Mouse (Mus musculus): Measurements from ENCODE around the gene Wdr34. TPM values are rescaled to one million over a fixed set of nuclear protein-coding genes. Genes with fewer than 3 reads are reported as not detected.

Gene Wdr34
- polyA plus RNA-seq, 1 experiment from 2014 or later: 28.5 TPM

GRCm38 (mm10) chr2:30032244-30032846 is 16.3 kb downstream of the Wdr34 start:
- no peak overlapping the region for H3K9ac ChIP-seq
- peak; percentile 49 for TF ChIP-seq CTCF (IDR thresholded peaks at IDR 0.05; ENCODE audit: low read depth)
- DNase-seq (no peak), ATAC-seq (ENCODE audit: insufficient read depth) (no peak)
- no peaks in the 10 kb centered on the region for H3K4me1 ChIP-seq (ENCODE audit: insufficient read depth)
- H3K4me2 ChIP-seq: no peak overlapping the region
- peaks cover 62% of the 10 kb centered on the region for H3K36me3 ChIP-seq (ENCODE audit: insufficient read depth)
- H3K27me3 ChIP-seq (ENCODE audit: insufficient read depth, low read length): no peaks in the 10 kb centered on the region
- H3K4me3 ChIP-seq (ENCODE audit: low read depth, low read length): no peak overlapping the region
- no peaks in the 10 kb centered on the region for H3K9me3 ChIP-seq (ENCODE audit: low read depth, low read length)
- H3K27ac ChIP-seq (ENCODE audit: low read depth): no peak overlapping the region
- 65% methylated on average over 11 of the region's 11 CpGs for WGBS

DNA sequence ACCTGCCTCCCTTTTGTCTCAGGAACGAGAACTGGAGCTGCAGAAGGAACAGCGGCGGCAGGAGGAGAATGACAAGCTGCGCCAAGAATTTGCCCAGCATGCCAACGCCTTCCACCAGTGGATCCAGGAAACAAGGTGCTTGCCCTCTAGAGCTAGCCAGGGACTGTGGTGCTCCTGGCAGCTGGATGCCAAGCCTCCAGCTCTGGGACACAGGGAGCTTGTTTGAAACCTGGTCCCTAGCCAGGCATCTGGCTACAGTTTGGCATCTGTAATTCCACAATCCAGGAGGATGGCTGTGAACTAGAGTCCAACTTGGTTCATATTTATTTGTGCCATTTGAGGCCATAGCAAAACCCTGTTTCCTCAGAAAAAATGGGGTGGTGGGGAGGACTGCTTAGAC is 21.7 kb downstream of the Wdr34 start:
- no peak overlapping the region for H3K4me2 ChIP-seq
- H3K9me3 ChIP-seq (ENCODE audit: low read depth, low read length): no peaks in the 10 kb centered on the region
- no peaks in the 10 kb centered on the region for H3K27me3 ChIP-seq (ENCODE audit: insufficient read depth, low read length)
- peaks cover 100% of the 10 kb centered on the region for H3K36me3 ChIP-seq (ENCODE audit: insufficient read depth)
- H3K27ac ChIP-seq (ENCODE audit: low read depth): no peak overlapping the region
- no peak for ATAC-seq (ENCODE audit: insufficient read depth)
- DNase-seq: no peak
- H3K4me1 ChIP-seq (ENCODE audit: insufficient read depth): no peaks in the 10 kb centered on the region
- no peak overlapping the region for H3K4me3 ChIP-seq (ENCODE audit: low read depth, low read length)
- WGBS: 91% methylated on average over 5 of the region's 5 CpGs
- no peak for TF ChIP-seq CTCF (IDR thresholded peaks at IDR 0.05; ENCODE audit: low read depth)
- no peak overlapping the region for H3K9ac ChIP-seq

DNA sequence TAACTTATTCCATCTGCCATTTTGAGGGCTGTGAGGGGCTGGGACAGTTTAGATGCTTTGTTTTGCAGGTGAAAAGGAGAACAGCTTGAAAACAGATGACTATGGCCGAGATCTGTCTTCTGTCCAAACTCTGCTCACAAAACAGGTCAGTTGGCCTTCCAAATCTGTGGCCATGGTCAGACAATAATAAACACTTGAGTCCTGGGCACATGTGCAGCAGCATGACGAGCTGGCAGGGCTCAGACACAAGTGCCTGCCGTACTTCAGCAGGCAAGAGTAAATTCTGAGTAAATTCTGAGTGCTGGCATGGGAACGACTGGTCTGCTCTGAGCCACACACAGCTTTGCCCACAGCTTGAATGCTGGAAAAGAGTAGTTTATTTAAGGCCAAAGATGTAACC is 23.2 kb downstream of the Wdr34 start:
- Histone ChIP-seq H3K4me3 (ENCODE audit: low read depth, low read length) (no peak overlapping the region), H3K36me3 (ENCODE audit: insufficient read depth) (peaks cover 99% of the 10 kb centered on the region), H3K9me3 (ENCODE audit: low read depth, low read length) (no peaks in the 10 kb centered on the region), H3K27ac (ENCODE audit: low read depth) (no peak overlapping the region), H3K27me3 (ENCODE audit: insufficient read depth, low read length) (no peaks in the 10 kb centered on the region), H3K4me1 (ENCODE audit: insufficient read depth) (no peaks in the 10 kb centered on the region), H3K9ac (no peak overlapping the region), H3K4me2 (no peak overlapping the region)
- WGBS: 71% methylated on average over 4 of the region's 4 CpGs
- ATAC-seq (ENCODE audit: insufficient read depth) (no peak), DNase-seq (no peak)
- no peak for TF ChIP-seq CTCF (IDR thresholded peaks at IDR 0.05; ENCODE audit: low read depth)

GRCm38 (mm10) chr2:30014326-30014966 is 34.2 kb downstream of the Wdr34 start:
- Histone ChIP-seq H3K4me3 (ENCODE audit: low read depth, low read length) (no peak overlapping the region), H3K27ac (ENCODE audit: low read depth) (no peak overlapping the region), H3K9me3 (ENCODE audit: low read depth, low read length) (no peaks in the 10 kb centered on the region), H3K36me3 (ENCODE audit: insufficient read depth) (peaks cover 97% of the 10 kb centered on the region), H3K9ac (no peak overlapping the region), H3K27me3 (ENCODE audit: insufficient read depth, low read length) (no peaks in the 10 kb centered on the region), H3K4me1 (ENCODE audit: insufficient read depth) (no peaks in the 10 kb centered on the region), H3K4me2 (no peak overlapping the region)
- ATAC-seq (ENCODE audit: insufficient read depth) (no peak), DNase-seq (peak; percentile 15)
- no peak for TF ChIP-seq CTCF (IDR thresholded peaks at IDR 0.05; ENCODE audit: low read depth)
- WGBS: 77% methylated on average over 11 of the region's 11 CpGs

DNA sequence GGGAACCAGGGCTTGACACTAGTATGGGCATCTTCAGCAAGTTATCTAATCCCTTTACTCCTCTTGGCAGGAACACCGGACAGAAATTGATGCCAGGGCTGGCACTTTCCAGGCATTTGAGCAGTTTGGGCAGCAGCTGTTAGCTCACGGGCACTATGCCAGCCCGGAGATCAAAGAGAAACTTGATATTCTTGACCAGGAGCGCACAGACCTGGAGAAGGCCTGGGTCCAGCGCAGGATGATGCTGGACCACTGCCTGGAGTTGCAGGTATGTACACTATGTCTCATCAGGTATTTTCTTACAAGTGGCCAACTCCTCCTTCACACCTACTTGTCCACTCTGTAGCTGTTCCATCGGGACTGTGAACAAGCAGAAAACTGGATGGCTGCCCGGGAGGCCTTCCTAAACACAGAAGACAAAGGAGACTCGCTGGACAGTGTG is 37.8 kb downstream of the Wdr34 start:
- ATAC-seq (ENCODE audit: insufficient read depth) (no peak), DNase-seq (peak; percentile 24)
- Histone ChIP-seq H3K4me2 (no peak overlapping the region), H3K4me3 (ENCODE audit: low read depth, low read length) (no peak overlapping the region), H3K36me3 (ENCODE audit: insufficient read depth) (peaks cover 97% of the 10 kb centered on the region), H3K27ac (ENCODE audit: low read depth) (no peak overlapping the region), H3K9me3 (ENCODE audit: low read depth, low read length) (no peaks in the 10 kb centered on the region), H3K27me3 (ENCODE audit: insufficient read depth, low read length) (no peaks in the 10 kb centered on the region), H3K4me1 (ENCODE audit: insufficient read depth) (no peaks in the 10 kb centered on the region), H3K9ac (no peak overlapping the region)
- no peak for TF ChIP-seq CTCF (IDR thresholded peaks at IDR 0.05; ENCODE audit: low read depth)
- 84% methylated on average over 8 of the region's 8 CpGs for WGBS

- Histone ChIP-seq H3K27me3 (ENCODE audit: insufficient read depth, low read length) (no peaks in the 10 kb centered on the region), H3K4me2 (no peak overlapping the region), H3K4me1 (ENCODE audit: insufficient read depth) (no peaks in the 10 kb centered on the region), H3K27ac (ENCODE audit: low read depth) (no peak overlapping the region), H3K4me3 (ENCODE audit: low read depth, low read length) (no peak overlapping the region), H3K9me3 (ENCODE audit: low read depth, low read length) (no peaks in the 10 kb centered on the region), H3K9ac (no peak overlapping the region), H3K36me3 (ENCODE audit: insufficient read depth) (peaks cover 99% of the 10 kb centered on the region)
- DNase-seq: peak; percentile 25
- no peak for TF ChIP-seq CTCF (IDR thresholded peaks at IDR 0.05; ENCODE audit: low read depth)
- no peak for ATAC-seq (ENCODE audit: insufficient read depth)
- WGBS: 37% methylated on average over 1 of the region's 1 CpGs
These were observed 39.6 kb downstream of the Wdr34 start for GRCm38 (mm10) chr2:30009101-30009500.

- no peak for ATAC-seq (ENCODE audit: insufficient read depth)
- Histone ChIP-seq H3K27me3 (ENCODE audit: insufficient read depth, low read length) (no peaks in the 10 kb centered on the region), H3K4me1 (ENCODE audit: insufficient read depth) (no peaks in the 10 kb centered on the region), H3K4me2 (no peak overlapping the region), H3K9ac (no peak overlapping the region), H3K4me3 (ENCODE audit: low read depth, low read length) (no peak overlapping the region), H3K27ac (ENCODE audit: low read depth) (no peak overlapping the region), H3K36me3 (ENCODE audit: insufficient read depth) (peaks cover 97% of the 10 kb centered on the region), H3K9me3 (ENCODE audit: low read depth, low read length) (no peaks in the 10 kb centered on the region)
- WGBS: 41% methylated on average over 2 of the region's 2 CpGs
- no peak for TF ChIP-seq CTCF (IDR thresholded peaks at IDR 0.05; ENCODE audit: low read depth)
- no peak for DNase-seq
These were observed 56.7 kb downstream of the Wdr34 start for GRCm38 (mm10) chr2:29991962-29992361.

Small RNA genes within 50 kb of the gene (microRNA-seq; reads per million reads assigned to microRNA genes)
- not detected for gene Mir6997 (ENCODE audit: borderline number of aligned reads)

Other genes starting within 250 kb of the Wdr34 start
- 11.7 and 12.0 TPM in 2 replicates for gene Slc27a4, start 246.2 kb downstream of the Wdr34 start, polyA plus RNA-seq (2014; fragmentation: Nextera tagmentation; extraction: Ambion mirVana)
- gene Urm1, start 228.8 kb downstream of the Wdr34 start, polyA plus RNA-seq (2014; fragmentation: Nextera tagmentation; extraction: Ambion mirVana): 20.5 and 27.0 TPM in 2 replicates
- gene Cercam, start 179.7 kb downstream of the Wdr34 start, polyA plus RNA-seq (2014; fragmentation: Nextera tagmentation; extraction: Ambion mirVana): 11.0 and 12.0 TPM in 2 replicates
- gene Odf2, start 159.7 kb downstream of the Wdr34 start, polyA plus RNA-seq (2014; fragmentation: Nextera tagmentation; extraction: Ambion mirVana): 64.2 and 73.1 TPM in 2 replicates
- 59.0 and 64.0 TPM in 2 replicates for gene Gle1, start 113.5 kb downstream of the Wdr34 start, polyA plus RNA-seq (2014; fragmentation: Nextera tagmentation; extraction: Ambion mirVana)
- gene Sptan1, start 83.3 kb downstream of the Wdr34 start, polyA plus RNA-seq (2014; fragmentation: Nextera tagmentation; extraction: Ambion mirVana): 149 and 154 TPM in 2 replicates
- 564 and 591 TPM in 2 replicates for gene Set, start 8.5 kb upstream of the Wdr34 start, polyA plus RNA-seq (2014; fragmentation: Nextera tagmentation; extraction: Ambion mirVana)
- gene Pkn3, start 28.8 kb upstream of the Wdr34 start, polyA plus RNA-seq (2014; fragmentation: Nextera tagmentation; extraction: Ambion mirVana): 9.5 and 11.7 TPM in 2 replicates
- gene Zdhhc12, start 44.8 kb upstream of the Wdr34 start, polyA plus RNA-seq (2014; fragmentation: Nextera tagmentation; extraction: Ambion mirVana): 28.5 and 31.5 TPM in 2 replicates
- 8.8 and 8.9 TPM in 2 replicates for gene Zer1, start 75.7 kb upstream of the Wdr34 start, polyA plus RNA-seq (2014; fragmentation: Nextera tagmentation; extraction: Ambion mirVana)
- 10.9 and 12.3 TPM in 2 replicates for gene Tbc1d13, start 84.9 kb upstream of the Wdr34 start, polyA plus RNA-seq (2014; fragmentation: Nextera tagmentation; extraction: Ambion mirVana)
- 18.4 and 19.7 TPM in 2 replicates for gene Endog, start 122.6 kb upstream of the Wdr34 start, polyA plus RNA-seq (2014; fragmentation: Nextera tagmentation; extraction: Ambion mirVana)
- 67.1 and 72.6 TPM in 2 replicates for gene Spout1, start 129.6 kb upstream of the Wdr34 start, polyA plus RNA-seq (2014; fragmentation: Nextera tagmentation; extraction: Ambion mirVana)
- 7.6 and 8.7 TPM in 2 replicates for gene Kyat1, start 157.0 kb upstream of the Wdr34 start, polyA plus RNA-seq (2014; fragmentation: Nextera tagmentation; extraction: Ambion mirVana)
- 43.9 and 44.4 TPM in 2 replicates for gene Lrrc8a, start 188.8 kb upstream of the Wdr34 start, polyA plus RNA-seq (2014; fragmentation: Nextera tagmentation; extraction: Ambion mirVana)
- gene Gm28035, start 191.7 kb upstream of the Wdr34 start, polyA plus RNA-seq (2014; fragmentation: Nextera tagmentation; extraction: Ambion mirVana): 0.20 and 0.23 TPM in 2 replicates
- gene Phyhd1, start 217.3 kb upstream of the Wdr34 start, polyA plus RNA-seq (2014; fragmentation: Nextera tagmentation; extraction: Ambion mirVana): 7.1 and 7.3 TPM in 2 replicates
- not detected in 2 replicates for gene Gm28038, start 232.2 kb upstream of the Wdr34 start, polyA plus RNA-seq (2014; fragmentation: Nextera tagmentation; extraction: Ambion mirVana)
- 30.6 and 31.7 TPM in 2 replicates for gene Dolk, start 237.5 kb upstream of the Wdr34 start, polyA plus RNA-seq (2014; fragmentation: Nextera tagmentation; extraction: Ambion mirVana)
- 49.4 and 56.0 TPM in 2 replicates for gene Nup188, start 237.5 kb upstream of the Wdr34 start, polyA plus RNA-seq (2014; fragmentation: Nextera tagmentation; extraction: Ambion mirVana)

All from lung, embryonic 14.5 days (tissue).